Mouse (Mus musculus) kidney, adult 8-10 months (tissue): ENCODE data around the gene Gm21394.
"Not testable (repeated sequence)": the region's sequence is repeated elsewhere in the genome, so short reads cannot be mapped to it uniquely, and the experiment has no call there.

ENCODE experiments used
- DNase-seq, 2 experiments: peaks; one replicate each; pipeline ENCODE4 v3.0.0; 2022

Gene Gm21394

DNA sequence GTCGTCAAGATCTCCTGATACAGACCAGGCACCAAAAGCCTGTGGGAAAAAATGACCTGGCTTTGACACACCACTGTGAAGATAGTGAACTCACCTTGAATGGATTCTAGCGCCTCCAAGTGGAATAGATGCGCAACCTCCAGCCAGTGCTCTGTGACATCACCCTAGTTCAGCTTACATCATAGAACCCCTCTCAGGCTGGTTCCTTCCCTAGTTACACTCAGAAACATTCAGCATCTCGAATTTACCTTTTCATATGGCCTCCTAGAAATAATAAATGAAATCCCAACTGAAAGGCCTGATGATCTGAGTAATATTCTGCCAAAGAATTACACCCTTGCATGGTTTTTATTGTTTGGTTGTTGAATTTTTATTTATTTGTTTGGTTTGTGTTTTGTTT, at the start of gene Gm21394:
TSS of gene Gm21394 (minus strand) at position 101 of the 400 bp plus-strand sequence.
- DNase-seq, result not testable (repeated sequence)
